Mouse (Mus musculus) liver, embryonic 11.5 days (tissue): Measurements from ENCODE around the gene Gm13290. TPM values are rescaled to one million over a fixed set of nuclear protein-coding genes. Genes with fewer than 3 reads are reported as not detected.

Experiments used
- ATAC-seq: fragments of 200-750 bp; cut with Nextera tagmentation; replicated peaks from 2 replicates; pipeline ENCODE4 v1.8.0; 2017; ENCODE audit warnings: moderate number of reproducible peaks, mild to moderate bottlenecking, moderate TSS enrichment, moderate library complexity; ENCODE audit not compliant: low FRiP score
- DNase-seq: peaks from one replicate; pipeline ENCODE4 v3.0.0-alpha.2; 2017; ENCODE audit warnings: low spot score
- H3K27ac ChIP-seq: fragments of 300-500 bp; sonication (generic); 2 replicates; pipeline ENCODE4 v1.5.1; 2014; ENCODE audit warnings: mild to moderate bottlenecking, low read depth, low read length, control low read depth
- H3K27me3 ChIP-seq: fragments of 300-500 bp; sonication (generic); replicated peaks from 2 replicates; pipeline ENCODE4 v1.6.1; 2014; ENCODE audit warnings: low read length, mixed read lengths; ENCODE audit not compliant: control insufficient read depth, insufficient read depth
- H3K36me3 ChIP-seq: fragments of 300-500 bp; sonication (generic); 2 replicates; pipeline ENCODE4 v1.6.1; 2014; ENCODE audit warnings: mild to moderate bottlenecking, low read length, moderate library complexity, mixed read lengths; ENCODE audit not compliant: control insufficient read depth, insufficient read depth
- H3K4me1 ChIP-seq: fragments of 300-500 bp; sonication (generic); replicated peaks from 2 replicates; pipeline ENCODE4 v1.6.1; 2014; ENCODE audit warnings: low read length, mixed read lengths; ENCODE audit not compliant: control insufficient read depth, insufficient read depth
- H3K4me2 ChIP-seq: fragments of 300-500 bp; sonication (generic); 2 replicates; pipeline ENCODE4 v1.6.1; 2014; ENCODE audit warnings: mild to moderate bottlenecking, control low read depth, moderate library complexity
- H3K4me3 ChIP-seq: fragments of 300-500 bp; sonication (generic); 2 replicates; pipeline ENCODE4 v1.5.1; 2014; ENCODE audit warnings: low read depth, low read length, control low read depth
- H3K9ac ChIP-seq: fragments of 300-500 bp; sonication (generic); 2 replicates; pipeline ENCODE4 v1.6.1; 2014; ENCODE audit warnings: low read depth, low read length, control low read depth
- H3K9me3 ChIP-seq: fragments of 300-500 bp; sonication (generic); 2 replicates; pipeline ENCODE4 v1.6.1; 2016; ENCODE audit warnings: low read length, inconsistent platforms, mixed read lengths; ENCODE audit not compliant: control insufficient read depth
- WGBS: fragments of 180-500 bp; shearing (Covaris S2); extraction: QIAGEN DNeasy Blood & Tissue Kit; methylation state at CpG from one replicate; pipeline ENCODE4 v1.1.7; 2014; 5-methylcytosine and 5-hydroxymethylcytosine counted together
- polyA plus RNA-seq: library from polyadenylated mRNA; unstranded; fragments of >200 nt; fragmentation: Nextera tagmentation; extraction: Ambion mirVana; gene quantifications from 2 replicates; pipeline ENCODE4 v1.2.1, GENCODE M21; 2014

The Gm13290 gene
- polyA plus RNA-seq, 1 experiment from 2014 or later, result not detected

GRCm38 (mm10) chr4:88822995-88823394 is 49.4 kb downstream of the Gm13290 start:
- no peak overlapping the region for H3K4me3 ChIP-seq
- no peak overlapping the region for H3K4me2 ChIP-seq
- no peak overlapping the region for H3K27ac ChIP-seq
- ATAC-seq (no peak), DNase-seq (no peak)
- H3K36me3 ChIP-seq, result no peaks in the 10 kb centered on the region
- WGBS, result 24% methylated on average over 4 of the region's 4 CpGs
- no peak overlapping the region for H3K9ac ChIP-seq
- no peaks in the 10 kb centered on the region for H3K27me3 ChIP-seq
- H3K9me3 ChIP-seq, result no peaks in the 10 kb centered on the region
- no peaks in the 10 kb centered on the region for H3K4me1 ChIP-seq

Other genes with a start within 250 kb of the Gm13290 start
- gene Ifna15, start 215.6 kb upstream of the Gm13290 start, polyA plus RNA-seq, result not detected in 2 replicates
- gene Ifna14, start 202.0 kb upstream of the Gm13290 start, polyA plus RNA-seq, result not detected in 2 replicates
- gene Ifna9, start 181.4 kb upstream of the Gm13290 start, polyA plus RNA-seq, result not detected in 2 replicates
- not detected in 2 replicates for gene Ifna12, start 170.5 kb upstream of the Gm13290 start, polyA plus RNA-seq
- not detected in 2 replicates for gene C87499, start 139.4 kb upstream of the Gm13290 start, polyA plus RNA-seq
- gene Ifna13, start 129.4 kb upstream of the Gm13290 start, polyA plus RNA-seq, result not detected in 2 replicates
- gene Ifna16, start 96.9 kb upstream of the Gm13290 start, polyA plus RNA-seq, result not detected in 2 replicates
- gene Ifna2, start 89.9 kb upstream of the Gm13290 start, polyA plus RNA-seq, result not detected in 2 replicates
- gene Ifnab, start 82.5 kb upstream of the Gm13290 start, polyA plus RNA-seq, result not detected in 2 replicates
- gene Gm26566, start 52.0 kb upstream of the Gm13290 start, polyA plus RNA-seq, result 0.85 and 0.96 TPM in 2 replicates
- gene Klhl9, start 51.4 kb upstream of the Gm13290 start, polyA plus RNA-seq, result 65.1 and 72.9 TPM in 2 replicates
- not detected in 2 replicates for gene Gm13271, start 19.0 kb upstream of the Gm13290 start, polyA plus RNA-seq
- not detected in 2 replicates for gene Gm13283, start 13.7 kb upstream of the Gm13290 start, polyA plus RNA-seq
- not detected in 2 replicates for gene Gm13289, start 3.1 kb downstream of the Gm13290 start, polyA plus RNA-seq
- not detected in 2 replicates for gene Gm13272, start 6.0 kb downstream of the Gm13290 start, polyA plus RNA-seq
- gene Ifnz, start 8.3 kb downstream of the Gm13290 start, polyA plus RNA-seq, result not detected in 2 replicates
- not detected in 2 replicates for gene Gm13276, start 11.9 kb downstream of the Gm13290 start, polyA plus RNA-seq
- gene Gm13277, start 14.8 kb downstream of the Gm13290 start, polyA plus RNA-seq, result not detected in 2 replicates
- not detected in 2 replicates for gene Gm13278, start 17.7 kb downstream of the Gm13290 start, polyA plus RNA-seq
- gene Gm13275, start 20.7 kb downstream of the Gm13290 start, polyA plus RNA-seq, result not detected in 2 replicates
- gene Gm13279, start 23.6 kb downstream of the Gm13290 start, polyA plus RNA-seq, result not detected in 2 replicates
- gene Gm13285, start 25.8 kb downstream of the Gm13290 start, polyA plus RNA-seq, result 0.26 and 0.66 TPM in 2 replicates
- gene Gm13287, start 29.4 kb downstream of the Gm13290 start, polyA plus RNA-seq, result not detected in 2 replicates
- not detected in 2 replicates for gene Gm13288, start 31.7 kb downstream of the Gm13290 start, polyA plus RNA-seq
- not detected in 2 replicates for gene Ifna7, start 42.4 kb downstream of the Gm13290 start, polyA plus RNA-seq
- gene Ifna11, start 46.1 kb downstream of the Gm13290 start, polyA plus RNA-seq, result not detected in 2 replicates
- gene Ifna6, start 53.6 kb downstream of the Gm13290 start, polyA plus RNA-seq, result not detected in 2 replicates
- not detected in 2 replicates for gene Ifna5, start 61.7 kb downstream of the Gm13290 start, polyA plus RNA-seq
- not detected in 2 replicates for gene Ifna4, start 68.0 kb downstream of the Gm13290 start, polyA plus RNA-seq
- not detected in 2 replicates for gene Ifna1, start 76.3 kb downstream of the Gm13290 start, polyA plus RNA-seq
- gene Ifne, start 106.4 kb downstream of the Gm13290 start, polyA plus RNA-seq, result not detected in 2 replicates